Comparison of ENCODE assay signal across 13 mouse cellular contexts in genomic region chr10:18317521-18317920, GRCm38 (mm10). TPM values are rescaled to one million over a fixed set of nuclear protein-coding genes. Genes with fewer than 3 reads are reported as not detected.
DNase-seq lines count a peak whose midpoint lies in the region; ATAC-seq lines count a peak whose summit lies in the region.
"Had no signal": no experiment of that assay in that cellular context is flagged by ENCODE, and none has a peak within 500 bp of the region (broad histone marks: within the 10 kb centered on the region; RNA-seq: fewer than 3 reads in every experiment).

No protein-coding gene starts in this region.

- ATAC-seq in kidney, embryonic 15.5 days (replicated peaks; ENCODE audit: low FRiP score), result no peak
- ATAC-seq in hindbrain, embryonic 11.5 days (ENCODE audit: low FRiP score), result no peak
- no peak for ATAC-seq in midbrain, embryonic 11.5 days (ENCODE audit: low FRiP score)

- H3K36me3 ChIP-seq in kidney, embryonic 15.5 days, result no peaks in the 10 kb centered on the region
- H3K36me3 ChIP-seq in hindbrain, embryonic 11.5 days (ENCODE audit: control insufficient read depth, insufficient read depth, low read length), result no peaks in the 10 kb centered on the region
- no peaks in the 10 kb centered on the region for H3K36me3 ChIP-seq in midbrain, embryonic 11.5 days (ENCODE audit: control insufficient read depth, insufficient read depth, low read length)
- H3K36me3 ChIP-seq: stomach, embryonic 15.5 days had no signal

- H3K27ac ChIP-seq in kidney, embryonic 15.5 days, result no peak overlapping the region
- no peak overlapping the region for H3K27ac ChIP-seq in hindbrain, embryonic 11.5 days (ENCODE audit: low read depth, low read length)
- no peak overlapping the region for H3K27ac ChIP-seq in midbrain, embryonic 11.5 days (ENCODE audit: low read depth, low read length)
- H3K27ac ChIP-seq: left cerebral cortex, adult 2 months; stomach, embryonic 15.5 days had no signal

- 48% methylated on average over 10 of the region's 10 CpGs for WGBS in kidney, embryonic 15.5 days
- WGBS in hindbrain, embryonic 11.5 days, result 39% methylated on average over 10 of the region's 10 CpGs
- 38% methylated on average over 10 of the region's 10 CpGs for WGBS in midbrain, embryonic 11.5 days

- H3K4me1 ChIP-seq in kidney, embryonic 15.5 days, result peaks cover 25% of the 10 kb centered on the region
- peaks cover 2% of the 10 kb centered on the region for H3K4me1 ChIP-seq in hindbrain, embryonic 11.5 days (replicated peaks; ENCODE audit: control insufficient read depth, insufficient read depth, low read length)
- peaks cover 12% of the 10 kb centered on the region for H3K4me1 ChIP-seq in midbrain, embryonic 11.5 days (ENCODE audit: control insufficient read depth, insufficient read depth, low read length)

- peak; percentile 36 for DNase-seq in embryo, embryonic 10.5 days (ENCODE audit: low spot score)
- no peak for DNase-seq in embryo, embryonic 11 days
- DNase-seq in kidney, adult 9 months, result no peak
- DNase-seq in hindbrain, embryonic 11.5 days (ENCODE audit: low spot score), result peak; percentile 31
- DNase-seq in midbrain, embryonic 11.5 days (ENCODE audit: low spot score, missing footprints), result peak; percentile 84
- DNase-seq in right cerebral cortex, postnatal 4 days, result no peak
- DNase-seq in gastrocnemius, adult 8-10 months (ENCODE audit: low spot score in 2 of 2), result no peak
- DNase-seq: adrenal gland, adult 8-10 months; cerebellum, adult 2 months; kidney, adult 11 months had no signal

- peak overlapping the region; percentile 92 for H3K4me2 ChIP-seq in kidney, embryonic 15.5 days
- H3K4me2 ChIP-seq in hindbrain, embryonic 11.5 days (replicated peaks; ENCODE audit: low read depth, low read length), result no peak overlapping the region
- peak overlapping the region; percentile 92; the same call in 1 of the 2 replicates for H3K4me2 ChIP-seq in midbrain, embryonic 11.5 days

- no peaks in the 10 kb centered on the region for H3K27me3 ChIP-seq in kidney, embryonic 15.5 days
- no peaks in the 10 kb centered on the region; the same call in 1 of the 2 replicates for H3K27me3 ChIP-seq in hindbrain, embryonic 11.5 days (ENCODE audit: control insufficient read depth, insufficient read depth, low read length)
- H3K27me3 ChIP-seq in midbrain, embryonic 11.5 days (ENCODE audit: control insufficient read depth, insufficient read depth, low read length), result no peaks in the 10 kb centered on the region; the same call in 1 of the 2 replicates
- H3K27me3 ChIP-seq: stomach, embryonic 15.5 days had no signal

- H3K9ac ChIP-seq in kidney, embryonic 15.5 days, result no peak overlapping the region
- H3K9ac ChIP-seq in hindbrain, embryonic 11.5 days (ENCODE audit: low read depth, low read length), result no peak overlapping the region
- H3K9ac ChIP-seq in midbrain, embryonic 11.5 days (ENCODE audit: low read length), result no peak overlapping the region; the same call in 1 of the 2 replicates

- no peaks in the 10 kb centered on the region for H3K9me3 ChIP-seq in kidney, embryonic 15.5 days (replicated peaks)
- H3K9me3 ChIP-seq in hindbrain, embryonic 11.5 days (ENCODE audit: control insufficient read depth, low read length), result no peaks in the 10 kb centered on the region
- no peaks in the 10 kb centered on the region for H3K9me3 ChIP-seq in midbrain, embryonic 11.5 days (ENCODE audit: control insufficient read depth, low read length)
- H3K9me3 ChIP-seq: stomach, embryonic 15.5 days had no signal

- peak overlapping the region; percentile 89; the same call in 1 of the 2 replicates for H3K4me3 ChIP-seq in kidney, embryonic 15.5 days (replicated peaks)
- H3K4me3 ChIP-seq in hindbrain, embryonic 11.5 days (ENCODE audit: low read depth, low read length), result no peak overlapping the region
- no peak overlapping the region for H3K4me3 ChIP-seq in midbrain, embryonic 11.5 days (ENCODE audit: low read depth, low read length)

RNA-seq across cellular contexts. Expression of gene Nhsl1, which starts 1.3 kb away (rescaled TPM):
- polyA plus RNA-seq in kidney, embryonic 15.5 days (2015; fragmentation: Nextera tagmentation; extraction: Ambion mirVana), result 9.4 and 9.5 TPM in 2 replicates
- polyA plus RNA-seq in hindbrain, embryonic 11.5 days (2014; fragmentation: Nextera tagmentation; extraction: Ambion mirVana), result 22.2 and 23.4 TPM in 2 replicates
- 14.6 and 15.3 TPM in 2 replicates for polyA plus RNA-seq in midbrain, embryonic 11.5 days (2014; fragmentation: Nextera tagmentation; extraction: Ambion mirVana)
- total RNA-seq in gastrocnemius, adult 8-10 months (2022), result 1 to 10 TPM; 5.9 to 7.1 (median 6.4) TPM

Comparison
In these comparisons a context has a peak if more than half of its experiments do, and no peak if none do; other contexts are left out.
1. DNase-seq: peak in embryo, embryonic 10.5 days (single experiment), hindbrain, embryonic 11.5 days (single experiment) and midbrain, embryonic 11.5 days (single experiment); none in embryo, embryonic 11 days (single experiment), kidney, adult 9 months (single experiment), right cerebral cortex, postnatal 4 days (single experiment) and gastrocnemius, adult 8-10 months (0 of 2).